Mouse (Mus musculus) kidney, embryonic 15.5 days (tissue): ENCODE data around the gene Cyb5r3. TPM values are rescaled to one million over a fixed set of nuclear protein-coding genes. Genes with fewer than 3 reads are reported as not detected.

Experiments
- ATAC-seq: fragments of 200-750 bp; cut with Nextera tagmentation; replicated peaks from 2 replicates; pipeline ENCODE4 v1.8.0; 2017; ENCODE audit warnings: moderate TSS enrichment; ENCODE audit not compliant: low FRiP score
- H3K27ac ChIP-seq: fragments of 300-500 bp; sonication (generic); 2 replicates; pipeline ENCODE4 v1.5.1; 2015; ENCODE audit warnings: mild to moderate bottlenecking, inconsistent platforms
- H3K27me3 ChIP-seq: fragments of 300-500 bp; sonication (generic); 2 replicates; pipeline ENCODE4 v1.6.1; 2015; ENCODE audit warnings: inconsistent platforms
- H3K36me3 ChIP-seq: fragments of 300-500 bp; sonication (generic); 2 replicates; pipeline ENCODE4 v1.6.1; 2015; ENCODE audit warnings: inconsistent platforms
- H3K4me1 ChIP-seq: fragments of 300-500 bp; sonication (generic); 2 replicates; pipeline ENCODE4 v1.6.1; 2015; ENCODE audit warnings: inconsistent platforms
- H3K4me2 ChIP-seq: fragments of 300-500 bp; sonication (generic); 2 replicates; pipeline ENCODE4 v1.6.1; 2015; ENCODE audit warnings: moderate library complexity, mild to moderate bottlenecking, inconsistent platforms
- H3K4me3 ChIP-seq: fragments of 300-500 bp; sonication (generic); replicated peaks from 2 replicates; pipeline ENCODE4 v1.5.1; 2015; ENCODE audit warnings: mild to moderate bottlenecking, inconsistent platforms
- H3K9ac ChIP-seq: fragments of 300-500 bp; sonication (generic); 2 replicates; pipeline ENCODE4 v1.6.1; 2015; ENCODE audit warnings: mild to moderate bottlenecking, inconsistent platforms
- H3K9me3 ChIP-seq: fragments of 300-500 bp; sonication (generic); replicated peaks from 2 replicates; pipeline ENCODE4 v1.6.1; 2016; ENCODE audit warnings: inconsistent platforms
- WGBS: fragments of 180-500 bp; shearing (Covaris S2); methylation state at CpG from one replicate; pipeline ENCODE4 v1.1.7; 2015; ENCODE audit warnings: mixed read lengths; 5-methylcytosine and 5-hydroxymethylcytosine counted together
- polyA plus RNA-seq: library from polyadenylated mRNA; unstranded; fragments of >200 nt; fragmentation: Nextera tagmentation; extraction: Ambion mirVana; gene quantifications from 2 replicates; pipeline ENCODE4 v1.2.1, GENCODE M21; 2015

The Cyb5r3 gene
- polyA plus RNA-seq, 1 experiment from 2014 or later = 166 TPM

DNA sequence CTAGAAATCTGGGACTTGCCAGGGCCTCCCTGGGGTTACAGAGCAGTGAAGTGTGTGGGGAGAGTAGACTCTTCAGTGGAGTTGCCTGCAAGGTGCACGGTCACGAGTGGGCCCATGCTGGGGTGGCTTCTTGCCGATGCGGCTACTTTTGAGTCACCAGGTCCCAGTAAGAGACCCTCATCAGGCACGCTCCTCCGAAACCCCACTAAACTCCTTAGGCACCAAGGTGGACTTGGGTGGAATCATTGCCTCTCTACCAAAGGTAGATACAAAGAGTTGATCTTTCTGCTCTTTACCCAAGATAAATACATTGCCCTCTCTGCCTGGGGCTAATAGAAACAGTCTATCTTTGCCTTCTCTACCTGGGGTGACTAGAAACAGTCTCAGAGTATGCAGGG, 14.7 kb downstream of the Cyb5r3 start:
- H3K9me3 ChIP-seq = no peaks in the 10 kb centered on the region
- H3K9ac ChIP-seq = no peak overlapping the region
- no peak overlapping the region for H3K4me3 ChIP-seq
- 0 out of 2 replicates have a peak overlapping the region, but pooled peaks have one; percentile 9 for H3K27ac ChIP-seq
- H3K36me3 ChIP-seq = peaks cover 70% of the 10 kb centered on the region
- WGBS = 95% methylated on average over 6 of the region's 6 CpGs
- no peaks in the 10 kb centered on the region for H3K27me3 ChIP-seq
- H3K4me2 ChIP-seq = no peak overlapping the region
- ATAC-seq = no peak
- 0 out of 2 replicates have a peak, but pooled peaks cover 4% of the 10 kb centered on the region for H3K4me1 ChIP-seq

DNA sequence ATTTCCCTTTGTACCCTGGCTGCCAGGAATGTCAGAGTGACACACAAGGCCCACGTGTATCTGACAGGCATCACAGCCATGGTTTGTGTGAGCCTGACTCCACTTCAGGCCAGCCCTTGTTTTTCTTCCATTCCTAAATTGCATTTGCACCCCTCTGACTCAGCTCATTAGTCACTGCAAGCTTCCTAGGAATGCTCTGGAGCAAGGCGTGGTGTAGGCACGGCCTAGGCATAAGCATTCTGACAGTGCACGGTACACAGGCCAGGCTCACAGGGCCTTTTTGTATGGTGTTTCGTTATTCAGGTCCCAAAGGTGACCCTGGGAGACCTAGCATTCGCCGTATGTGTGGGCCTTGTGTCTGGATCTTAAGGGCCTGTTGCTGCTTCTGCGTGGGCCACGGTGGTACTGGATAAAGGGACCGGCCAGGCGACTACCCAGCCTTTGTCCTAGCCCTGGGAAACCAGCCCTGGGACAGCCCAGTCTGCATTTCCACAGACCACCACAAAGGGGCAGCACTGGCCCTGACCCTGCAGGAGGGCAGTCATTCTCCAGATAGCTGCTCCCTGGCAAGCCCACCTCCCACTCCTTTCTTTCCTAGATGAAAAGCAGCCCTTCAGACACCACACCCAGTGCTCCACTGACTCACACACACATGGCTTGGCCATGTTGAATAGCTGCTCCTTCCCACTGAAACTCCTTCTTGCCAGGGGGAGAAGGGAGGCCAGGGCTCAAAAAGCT, 15.3 kb downstream of the Cyb5r3 start:
- 77% methylated on average over 11 of the region's 11 CpGs for WGBS
- Histone ChIP-seq H3K27me3 (no peaks in the 10 kb centered on the region), H3K36me3 (peaks cover 65% of the 10 kb centered on the region), H3K4me3 (no peak overlapping the region), H3K4me2 (no peak overlapping the region), H3K9me3 (no peaks in the 10 kb centered on the region), H3K9ac (no peak overlapping the region), H3K27ac (0 out of 2 replicates have a peak overlapping the region, but pooled peaks have one; percentile 9), H3K4me1 (0 out of 2 replicates have a peak, but pooled peaks cover 4% of the 10 kb centered on the region)
- ATAC-seq = no peak

DNA sequence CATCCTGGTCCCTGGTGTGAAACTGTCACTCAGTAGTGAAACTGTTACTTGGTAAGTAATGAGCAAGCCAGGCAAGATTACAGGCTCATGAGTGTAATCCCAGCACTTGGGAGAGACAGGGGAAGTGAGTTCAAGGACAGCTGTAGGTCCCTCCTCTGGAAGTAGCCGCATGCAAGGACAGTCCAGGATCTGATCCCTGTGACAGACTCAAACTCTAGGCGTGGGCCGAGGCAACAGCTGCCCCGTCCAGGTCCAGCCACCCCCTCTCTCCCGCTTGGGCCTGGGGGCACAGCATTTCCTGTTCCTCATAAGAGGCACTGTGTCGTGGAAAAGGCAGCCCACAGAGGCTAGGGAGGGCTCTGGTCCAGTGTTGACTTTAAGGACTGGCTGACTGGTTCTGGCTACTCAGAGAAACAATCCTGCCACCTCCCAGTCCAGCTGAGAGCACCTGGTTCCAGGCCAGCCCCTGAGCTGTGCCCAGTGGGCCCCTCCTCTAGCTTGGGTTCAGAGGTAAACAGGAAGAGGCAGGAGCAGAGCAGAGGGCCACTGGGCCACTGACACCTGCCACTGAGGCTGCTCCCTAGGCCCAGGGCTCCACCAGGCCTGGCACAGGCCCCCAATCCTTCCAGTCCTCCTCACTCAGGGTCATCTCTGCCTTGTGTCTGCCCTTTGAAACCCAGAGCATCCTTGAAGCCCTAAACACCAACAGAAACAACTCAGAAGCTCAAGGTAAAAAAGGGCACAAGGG, 16.5 kb downstream of the Cyb5r3 start:
- Histone ChIP-seq H3K9ac (no peak overlapping the region), H3K4me2 (no peak overlapping the region), H3K27ac (peak overlapping the region; percentile 54; the same call in 1 of the 2 replicates), H3K4me1 (0 out of 2 replicates have a peak, but pooled peaks cover 4% of the 10 kb centered on the region), H3K27me3 (no peaks in the 10 kb centered on the region), H3K36me3 (peaks cover 52% of the 10 kb centered on the region), H3K4me3 (no peak overlapping the region), H3K9me3 (no peaks in the 10 kb centered on the region)
- 0 out of 2 replicates have a peak, but pooled peaks have one; percentile 2 for ATAC-seq
- WGBS = 69% methylated on average over 6 of the region's 6 CpGs

DNA sequence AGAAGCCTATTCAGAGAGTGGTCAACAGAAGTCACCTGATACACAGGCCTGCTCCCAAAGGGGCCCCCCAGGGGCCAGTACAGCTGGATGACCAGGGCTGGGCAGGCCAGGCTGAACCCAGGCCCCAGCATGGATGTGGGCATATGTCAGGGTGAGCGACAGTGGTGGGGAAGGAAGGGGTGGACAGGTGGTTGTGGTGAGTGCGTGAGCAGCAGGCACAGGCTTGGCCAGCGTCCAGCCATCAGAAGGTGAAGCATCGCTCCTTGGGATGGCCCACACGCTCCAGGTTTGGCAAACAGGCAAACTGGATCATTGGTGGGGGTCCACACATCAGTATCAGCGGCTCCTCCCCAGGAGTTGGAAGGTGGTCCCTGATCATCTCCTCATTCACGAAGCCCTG, 18.1 kb downstream of the Cyb5r3 start:
- Histone ChIP-seq H3K27ac (no peak overlapping the region), H3K4me2 (no peak overlapping the region), H3K27me3 (no peaks in the 10 kb centered on the region), H3K9me3 (no peaks in the 10 kb centered on the region), H3K4me1 (0 out of 2 replicates have a peak, but pooled peaks cover 9% of the 10 kb centered on the region), H3K9ac (no peak overlapping the region), H3K4me3 (no peak overlapping the region), H3K36me3 (peaks cover 38% of the 10 kb centered on the region)
- no peak for ATAC-seq
- 93% methylated on average over 7 of the region's 7 CpGs for whole genome bisulfite sequencing

DNA sequence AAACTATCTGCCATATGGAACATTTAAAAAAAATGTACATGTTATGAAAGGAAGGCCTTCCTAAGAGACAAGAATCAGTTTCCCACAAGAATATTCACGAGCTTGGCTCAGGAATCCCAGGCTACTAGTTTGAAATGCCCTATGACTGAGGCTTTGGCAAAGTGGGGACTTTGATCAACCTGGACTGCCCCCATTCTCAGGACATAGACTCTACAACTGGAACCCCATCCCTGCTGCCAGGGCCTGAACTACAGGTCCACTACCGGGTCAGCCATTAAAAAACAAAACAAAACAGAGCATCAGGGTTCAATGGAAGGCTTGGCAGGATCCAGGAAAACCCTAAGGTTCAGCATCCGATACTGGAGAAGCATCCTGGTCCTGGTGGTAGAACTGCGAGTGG, 21.7 kb downstream of the Cyb5r3 start:
- Histone ChIP-seq H3K9me3 (no peaks in the 10 kb centered on the region), H3K4me1 (peaks cover 26% of the 10 kb centered on the region), H3K27ac (peak overlapping the region; percentile 19; the same call in 1 of the 2 replicates), H3K36me3 (peaks cover 32% of the 10 kb centered on the region), H3K9ac (no peak overlapping the region), H3K27me3 (no peaks in the 10 kb centered on the region), H3K4me3 (no peak overlapping the region), H3K4me2 (no peak overlapping the region)
- ATAC-seq = no peak
- 84% methylated on average over 4 of the region's 4 CpGs for WGBS

DNA sequence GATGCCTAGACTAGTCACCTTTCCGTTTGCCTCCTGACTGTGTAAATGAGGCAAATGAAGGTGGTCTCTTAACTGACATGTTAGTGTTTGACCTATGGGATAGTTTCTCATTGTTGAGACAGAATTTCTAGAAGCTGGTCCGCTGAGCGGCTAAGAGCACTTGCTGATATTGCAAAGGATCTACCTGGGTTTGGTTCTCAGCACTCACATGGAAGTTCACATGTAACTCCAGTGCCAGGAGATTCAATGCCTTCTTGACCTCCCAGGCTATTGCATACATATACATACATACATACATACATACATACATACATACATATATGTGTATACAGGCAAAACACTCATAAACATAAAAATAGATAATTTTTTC, 22.3 kb downstream of the Cyb5r3 start:
- H3K9ac ChIP-seq = no peak overlapping the region
- peak overlapping the region; percentile 98 for H3K27ac ChIP-seq
- H3K36me3 ChIP-seq = peaks cover 34% of the 10 kb centered on the region
- H3K4me3 ChIP-seq = peak overlapping the region; percentile 64
- peak overlapping the region; percentile 88 for H3K4me2 ChIP-seq
- no peak for ATAC-seq
- H3K4me1 ChIP-seq = peaks cover 22% of the 10 kb centered on the region
- 20% methylated on average over 3 of the region's 3 CpGs for WGBS
- H3K27me3 ChIP-seq = no peaks in the 10 kb centered on the region
- no peaks in the 10 kb centered on the region for H3K9me3 ChIP-seq

DNA sequence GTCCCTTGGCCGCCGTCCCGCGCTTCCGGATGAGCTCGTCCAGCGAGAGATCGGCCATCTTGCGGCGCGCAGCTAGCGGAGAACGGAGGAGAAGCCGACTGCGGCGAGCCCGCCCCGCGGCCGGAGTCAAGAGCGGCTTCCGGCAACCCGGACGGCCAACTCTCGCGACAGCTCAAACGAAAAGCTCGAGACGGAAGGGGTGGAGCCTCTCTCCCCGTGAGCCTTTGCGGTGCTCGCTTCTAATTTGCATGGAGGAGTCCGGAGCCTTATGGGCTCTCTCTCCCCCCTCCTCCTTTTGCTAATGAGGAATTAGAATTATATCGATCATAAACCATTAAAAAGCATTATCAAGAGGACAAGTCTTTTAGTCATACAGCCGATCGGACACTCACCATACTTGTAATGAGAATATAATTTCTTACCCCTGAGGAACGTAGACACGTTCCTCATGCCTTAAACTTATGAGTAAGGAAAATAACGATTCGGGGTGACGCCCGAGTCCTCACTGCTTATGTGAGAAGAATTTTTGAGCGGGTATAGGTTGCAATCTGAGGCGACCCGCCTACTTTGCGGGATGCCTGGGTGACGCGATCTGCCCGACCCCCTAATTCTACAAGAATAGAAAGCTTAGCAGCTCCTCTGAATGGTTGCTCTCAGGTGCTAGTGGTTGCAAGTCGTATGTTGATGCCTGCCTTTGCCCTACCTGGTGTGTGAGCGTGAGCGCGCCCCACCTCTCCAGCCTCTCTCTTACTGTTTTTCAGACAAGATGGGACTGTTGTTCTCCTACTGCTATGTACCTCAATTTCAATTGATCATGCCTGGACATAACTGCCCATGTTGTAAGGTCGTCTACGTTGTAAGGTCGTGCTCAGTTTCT, 23.0 kb downstream of the Cyb5r3 start, which contains the start of gene Poldip3:
Gene Poldip3, minus strand, starts transcription at position 189 of the 877 bp plus-strand sequence.
- no peaks in the 10 kb centered on the region for H3K27me3 ChIP-seq
- H3K4me2 ChIP-seq = peak within 1 kb of the TSS; percentile 88
- peak within 1 kb of the TSS; percentile 98 for H3K27ac ChIP-seq
- H3K36me3 ChIP-seq = peaks cover 36% of the 10 kb centered on the region
- H3K9ac ChIP-seq = peak within 1 kb of the TSS; percentile 88
- peaks cover 22% of the 10 kb centered on the region for H3K4me1 ChIP-seq
- H3K4me3 ChIP-seq = peak within 1 kb of the TSS; percentile 64
- no peaks in the 10 kb centered on the region for H3K9me3 ChIP-seq
- under 1% methylated on average over 56 of the region's 56 CpGs for WGBS
- ATAC-seq = peak; percentile 93

DNA sequence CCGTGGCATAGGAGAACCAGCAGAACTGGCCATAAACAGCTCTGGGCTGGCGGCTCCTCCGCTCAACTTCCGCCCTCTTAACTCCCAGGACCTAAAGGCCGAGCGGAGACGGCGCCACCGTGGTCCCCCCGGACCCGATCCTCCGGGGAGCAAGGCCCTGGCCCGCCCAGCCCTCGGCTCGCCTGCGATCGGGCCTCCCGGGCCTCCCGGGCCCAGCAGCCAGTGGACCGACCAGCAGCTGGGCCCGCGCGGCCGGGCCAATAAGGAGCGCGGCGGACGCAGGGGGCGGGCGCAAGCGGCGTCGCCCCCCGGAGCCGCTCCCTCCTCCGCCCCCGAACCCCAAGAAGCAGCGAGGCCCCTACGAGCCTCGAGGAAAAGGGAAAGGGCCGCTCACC, 23.6 kb downstream of the Cyb5r3 start:
- Histone ChIP-seq H3K36me3 (peaks cover 38% of the 10 kb centered on the region), H3K27me3 (no peaks in the 10 kb centered on the region), H3K9ac (peak overlapping the region; percentile 88), H3K9me3 (no peaks in the 10 kb centered on the region), H3K4me3 (peak overlapping the region; percentile 64), H3K4me1 (peaks cover 22% of the 10 kb centered on the region), H3K27ac (peak overlapping the region; percentile 98), H3K4me2 (peak overlapping the region; percentile 88)
- WGBS = under 1% methylated on average over 41 of the region's 41 CpGs
- peak; percentile 83 for ATAC-seq

DNA sequence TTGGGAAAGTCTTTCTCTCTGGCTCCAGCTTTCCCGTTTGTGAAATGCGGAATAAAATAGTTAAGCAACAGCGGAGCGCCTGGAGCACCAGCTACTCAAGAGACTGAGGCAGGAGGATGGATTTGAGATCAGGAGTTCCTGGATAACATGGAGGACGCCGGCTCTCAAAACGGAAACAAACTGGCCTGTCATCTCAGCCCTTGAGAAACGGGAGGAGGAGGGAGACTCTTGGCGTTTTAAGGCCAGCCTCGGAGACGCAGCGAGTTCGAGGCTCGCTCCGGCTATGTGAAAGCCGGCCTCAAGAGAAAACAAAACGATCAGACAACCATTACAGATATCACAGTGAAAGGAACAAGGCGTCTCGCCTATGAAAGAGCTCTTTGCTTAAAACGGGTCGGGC, 24.0 kb downstream of the Cyb5r3 start:
- Histone ChIP-seq H3K9ac (peak overlapping the region; percentile 88), H3K4me2 (peak overlapping the region; percentile 88), H3K4me3 (peak overlapping the region; percentile 64), H3K27me3 (no peaks in the 10 kb centered on the region), H3K4me1 (peaks cover 24% of the 10 kb centered on the region), H3K36me3 (peaks cover 34% of the 10 kb centered on the region), H3K9me3 (no peaks in the 10 kb centered on the region), H3K27ac (peak overlapping the region; percentile 98)
- 1% methylated on average over 21 of the region's 21 CpGs for WGBS
- no peak for ATAC-seq

DNA sequence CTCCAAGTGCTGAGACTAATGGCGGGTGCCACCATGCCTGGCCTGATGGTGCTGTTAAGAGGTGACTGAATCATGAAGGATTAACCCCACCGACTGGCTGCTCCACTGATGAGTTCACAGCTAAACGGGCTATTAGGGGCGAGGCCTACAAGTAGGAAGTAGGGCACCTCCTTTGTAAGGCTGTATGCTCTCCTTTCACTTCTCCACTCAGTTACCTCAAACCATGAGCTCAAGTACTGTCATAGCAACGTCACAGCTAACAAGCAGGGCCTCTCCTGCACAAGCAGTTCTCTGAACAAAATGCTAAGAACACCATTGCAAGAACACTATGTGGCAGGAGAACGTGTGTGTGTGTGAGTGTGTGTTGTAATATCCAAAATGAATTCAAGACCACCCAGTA, 26.9 kb downstream of the Cyb5r3 start:
- 92% methylated on average over 6 of the region's 6 CpGs for WGBS
- Histone ChIP-seq H3K36me3 (peaks cover 42% of the 10 kb centered on the region), H3K4me2 (no peak overlapping the region), H3K4me1 (peaks cover 36% of the 10 kb centered on the region), H3K9me3 (no peaks in the 10 kb centered on the region), H3K4me3 (no peak overlapping the region), H3K27me3 (no peaks in the 10 kb centered on the region), H3K27ac (no peak overlapping the region), H3K9ac (no peak overlapping the region)
- no peak for ATAC-seq

DNA sequence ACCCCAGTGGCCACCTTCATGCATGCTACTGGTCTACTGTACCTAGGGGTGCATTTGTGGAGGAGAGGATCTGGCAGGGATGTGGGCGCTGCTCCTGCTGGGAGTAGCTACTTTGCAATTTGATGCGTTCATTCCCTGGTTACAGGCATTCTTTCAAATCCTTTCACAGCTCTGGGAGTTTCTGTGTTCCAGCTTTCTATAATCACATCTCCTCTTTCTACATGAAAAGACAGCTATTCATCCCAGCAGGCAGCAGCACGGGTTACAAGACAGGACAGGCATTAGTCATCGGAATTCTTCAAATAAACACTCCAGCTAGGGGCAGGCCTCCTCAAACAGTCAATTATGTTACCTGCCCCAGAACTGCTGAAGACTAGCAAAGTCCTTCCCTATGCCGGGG, 29.5 kb downstream of the Cyb5r3 start:
- peaks cover 57% of the 10 kb centered on the region for H3K36me3 ChIP-seq
- no peak overlapping the region for H3K27ac ChIP-seq
- no peak overlapping the region for H3K4me3 ChIP-seq
- H3K4me2 ChIP-seq = no peak overlapping the region
- peaks cover 26% of the 10 kb centered on the region for H3K4me1 ChIP-seq
- ATAC-seq = no peak
- WGBS = 60% methylated on average over 5 of the region's 5 CpGs
- H3K9ac ChIP-seq = no peak overlapping the region
- H3K9me3 ChIP-seq = no peaks in the 10 kb centered on the region
- no peaks in the 10 kb centered on the region for H3K27me3 ChIP-seq
